ENCODE assay signal across 12 mouse cellular contexts in genomic region chr6:143750074-143750473, GRCm38 (mm10).
"Had no signal": no experiment of that assay in that cellular context is flagged by ENCODE, and none has a peak within 500 bp of the region (broad histone marks: within the 10 kb centered on the region; RNA-seq: fewer than 3 reads in every experiment).

No protein-coding gene starts in this region.

- H3K9ac ChIP-seq: neural tube, embryonic 13.5 days; neural tube, embryonic 15.5 days; stomach, embryonic 15.5 days had no signal

- H3K4me3 ChIP-seq: neural tube, embryonic 13.5 days; neural tube, embryonic 15.5 days had no signal

- H3K27me3 ChIP-seq: neural tube, embryonic 13.5 days; neural tube, embryonic 15.5 days; stomach, embryonic 15.5 days had no signal

- H3K4me2 ChIP-seq: neural tube, embryonic 13.5 days; neural tube, embryonic 15.5 days had no signal

- DNase-seq: retina, postnatal 1 day; right cerebral cortex, adult 18-20 months; right cerebral cortex, postnatal 14 days; right cerebral cortex, postnatal 25 days; right cerebral cortex, postnatal 4 days; spleen, adult 18-20 months; thymus, adult 18-20 months; thymus, postnatal 36 days; thymus, postnatal 4 days had no signal

- H3K36me3 ChIP-seq: neural tube, embryonic 13.5 days; neural tube, embryonic 15.5 days; stomach, embryonic 15.5 days had no signal

- H3K9me3 ChIP-seq: neural tube, embryonic 13.5 days; neural tube, embryonic 15.5 days; stomach, embryonic 15.5 days had no signal

- H3K4me1 ChIP-seq: neural tube, embryonic 13.5 days; neural tube, embryonic 15.5 days; stomach, embryonic 15.5 days had no signal

- H3K27ac ChIP-seq: neural tube, embryonic 13.5 days; neural tube, embryonic 15.5 days had no signal
